Mouse (Mus musculus) intestine, embryonic 16.5 days (tissue): ENCODE measurements around the gene Fxyd7. TPM values are rescaled to one million over a fixed set of nuclear protein-coding genes. Genes with fewer than 3 reads are reported as not detected.

Source experiments
- ATAC-seq: fragments of 200-750 bp; cut with Nextera tagmentation; 2 replicates; pipeline ENCODE4 v1.8.0; 2017; ENCODE audit warnings: moderate TSS enrichment, moderate library complexity
- H3K27ac ChIP-seq: fragments of 300-500 bp; sonication (generic); 2 replicates; pipeline ENCODE4 v1.5.1; 2014; ENCODE audit warnings: mild to moderate bottlenecking, low read length
- H3K27me3 ChIP-seq: fragments of 300-500 bp; sonication (generic); replicated peaks from 2 replicates; pipeline ENCODE4 v1.6.1; 2014; ENCODE audit warnings: low read length, control low read depth, mixed read lengths; ENCODE audit not compliant: control insufficient read depth, insufficient read depth
- H3K36me3 ChIP-seq: fragments of 300-500 bp; sonication (generic); 2 replicates; pipeline ENCODE4 v1.6.1; 2014; ENCODE audit warnings: low read length, control low read depth; ENCODE audit not compliant: control insufficient read depth, insufficient read depth
- H3K4me1 ChIP-seq: fragments of 300-500 bp; sonication (generic); 2 replicates; pipeline ENCODE4 v1.6.1; 2014; ENCODE audit warnings: low read length, control low read depth, mixed read lengths; ENCODE audit not compliant: control insufficient read depth, insufficient read depth
- H3K4me2 ChIP-seq: fragments of 300-500 bp; sonication (generic); 2 replicates; pipeline ENCODE4 v1.6.1; 2014; ENCODE audit warnings: low read depth, low read length, control low read depth
- H3K4me3 ChIP-seq: fragments of 300-500 bp; sonication (generic); 2 replicates; pipeline ENCODE4 v1.5.1; 2014; ENCODE audit warnings: mild to moderate bottlenecking, low read length
- H3K9ac ChIP-seq: fragments of 300-500 bp; sonication (generic); 2 replicates; pipeline ENCODE4 v1.6.1; 2014; ENCODE audit warnings: low read depth, low read length
- H3K9me3 ChIP-seq: fragments of 300-500 bp; sonication (generic); 2 replicates; pipeline ENCODE4 v1.6.1; 2016; ENCODE audit warnings: low read length, control low read depth; ENCODE audit not compliant: control insufficient read depth
- WGBS: fragments of 180-500 bp; shearing (Covaris S2); extraction: QIAGEN DNeasy Blood & Tissue Kit; methylation state at CpG from one replicate; pipeline ENCODE4 v1.1.7; 2014; 5-methylcytosine and 5-hydroxymethylcytosine counted together
- polyA plus RNA-seq: library from polyadenylated mRNA; unstranded; fragments of >200 nt; fragmentation: Nextera tagmentation; extraction: Ambion mirVana; gene quantifications from 2 replicates; pipeline ENCODE4 v1.2.1, GENCODE M21; 2015

The Fxyd7 gene
- polyA plus RNA-seq, 1 experiment from 2014 or later: 22.0 TPM

- WGBS: 77% methylated on average over 7 of the region's 7 CpGs
- H3K9me3 ChIP-seq: no peaks in the 10 kb centered on the region
- H3K4me1 ChIP-seq: peaks cover 32% of the 10 kb centered on the region
- H3K4me3 ChIP-seq: no peak overlapping the region
- H3K9ac ChIP-seq: no peak overlapping the region
- H3K27ac ChIP-seq: no peak overlapping the region
- no peaks in the 10 kb centered on the region for H3K36me3 ChIP-seq
- peaks cover 25% of the 10 kb centered on the region for H3K27me3 ChIP-seq
- H3K4me2 ChIP-seq: no peak overlapping the region
- no peak for ATAC-seq
Observed at GRCm38 (mm10) chr7:31056448-31056847, 5.2 kb upstream of the Fxyd7 start.

- H3K9ac ChIP-seq: peak overlapping the region; percentile 61; the same call in 1 of the 2 replicates
- peaks cover 38% of the 10 kb centered on the region for H3K4me1 ChIP-seq
- no peak for ATAC-seq
- H3K4me2 ChIP-seq: no peak overlapping the region
- no peak overlapping the region for H3K4me3 ChIP-seq
- H3K27me3 ChIP-seq: peaks cover 31% of the 10 kb centered on the region
- no peak overlapping the region for H3K27ac ChIP-seq
- no peaks in the 10 kb centered on the region for H3K36me3 ChIP-seq
- 32% methylated on average over 3 of the region's 4 CpGs for WGBS
- H3K9me3 ChIP-seq: no peaks in the 10 kb centered on the region
Observed at GRCm38 (mm10) chr7:31055883-31056282, 4.6 kb upstream of the Fxyd7 start.

- Histone ChIP-seq H3K27me3 (peaks cover 35% of the 10 kb centered on the region), H3K9me3 (no peaks in the 10 kb centered on the region), H3K27ac (peak overlapping the region; percentile 65), H3K4me1 (peaks cover 39% of the 10 kb centered on the region), H3K4me3 (peak overlapping the region; percentile 45), H3K4me2 (peak overlapping the region; percentile 48), H3K9ac (peak overlapping the region; percentile 61), H3K36me3 (no peaks in the 10 kb centered on the region)
- 15% methylated on average over 10 of the region's 10 CpGs for WGBS
- peak; percentile 78 for ATAC-seq
Observed at GRCm38 (mm10) chr7:31055354-31055824, 4.1 kb upstream of the Fxyd7 start.

DNA sequence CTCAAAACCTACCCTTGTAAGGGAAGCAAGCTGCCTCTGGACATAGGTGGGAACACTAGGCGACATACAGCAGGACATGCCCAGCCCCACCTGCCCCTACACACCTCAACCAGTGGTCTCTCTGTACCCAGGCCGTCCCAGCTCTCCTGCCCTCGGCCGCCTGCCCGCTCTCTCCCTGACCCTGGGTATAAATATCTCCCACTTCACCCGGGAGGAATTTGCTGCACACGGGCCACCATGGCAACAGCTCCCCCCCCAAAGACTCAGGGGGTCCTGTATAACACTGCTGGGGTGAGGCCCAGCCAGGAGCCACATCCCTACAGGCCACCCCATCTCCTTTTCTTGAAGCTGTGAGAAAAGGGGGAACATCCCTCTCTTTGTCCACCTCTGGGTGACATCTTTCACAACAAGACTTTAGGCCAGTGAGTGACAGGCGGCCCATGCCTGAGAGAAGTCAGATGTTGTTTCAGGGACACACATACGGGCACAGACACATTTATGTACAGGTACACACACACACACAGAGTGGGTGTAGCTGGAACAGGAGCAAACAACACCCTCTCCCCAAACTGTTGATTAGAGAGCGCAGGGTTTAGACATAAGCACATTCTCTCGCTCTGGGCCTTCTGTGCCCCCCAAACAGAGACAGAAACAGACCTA, 3.5 kb upstream of the Fxyd7 start:
- peaks cover 41% of the 10 kb centered on the region for H3K4me1 ChIP-seq

GRCm38 (mm10) chr7:31053882-31054447, 2.7 kb upstream of the Fxyd7 start:
- peaks cover 48% of the 10 kb centered on the region for H3K27me3 ChIP-seq
- ATAC-seq: no peak
- 38% methylated on average over 10 of the region's 10 CpGs for WGBS
- peaks cover 45% of the 10 kb centered on the region for H3K4me1 ChIP-seq
- H3K36me3 ChIP-seq: no peaks in the 10 kb centered on the region
- no peaks in the 10 kb centered on the region for H3K9me3 ChIP-seq
- H3K4me2 ChIP-seq: peak overlapping the region; percentile 48
- no peak overlapping the region for H3K4me3 ChIP-seq
- no peak overlapping the region for H3K27ac ChIP-seq
- H3K9ac ChIP-seq: peak overlapping the region; percentile 33; the same call in 1 of the 2 replicates

More for the DNA sequence above, 3.5 kb upstream of the Fxyd7 start:
- Histone ChIP-seq H3K9me3 (no peaks in the 10 kb centered on the region), H3K9ac (peak overlapping the region; percentile 61), H3K4me3 (peak overlapping the region; percentile 45), H3K27me3 (peaks cover 41% of the 10 kb centered on the region), H3K27ac (peak overlapping the region; percentile 65; the same call in 1 of the 2 replicates), H3K36me3 (no peaks in the 10 kb centered on the region), H3K4me2 (peak overlapping the region; percentile 48)
- ATAC-seq: no peak
- WGBS: 47% methylated on average over 11 of the region's 11 CpGs

- ATAC-seq: peak; percentile 22
Observed at GRCm38 (mm10) chr7:31052636-31053434, 1.6 kb upstream of the Fxyd7 start.

DNA sequence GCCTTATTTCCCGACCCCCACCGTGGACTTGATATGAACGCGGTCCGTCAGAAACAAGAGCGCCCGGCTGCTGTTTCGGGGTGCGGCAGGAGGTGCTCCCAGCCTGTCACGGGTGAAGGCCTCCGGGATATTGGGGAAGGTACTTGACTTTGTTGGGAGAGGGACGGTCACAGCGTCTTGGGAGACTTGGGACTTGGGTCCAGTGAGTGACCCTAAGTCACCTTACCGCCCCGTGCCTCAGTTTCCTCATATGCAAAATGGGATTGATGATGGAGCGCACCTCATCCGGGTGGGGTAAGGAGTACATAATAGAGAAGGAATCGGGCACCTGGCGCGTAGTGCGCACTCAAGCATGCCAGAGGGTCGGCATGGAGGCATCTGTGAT, 976 bp upstream of the Fxyd7 start:
- Histone ChIP-seq H3K4me2 (peak overlapping the region; percentile 26; the same call in 1 of the 2 replicates), H3K9ac (0 out of 2 replicates have a peak overlapping the region, but pooled peaks have one; percentile 29), H3K4me3 (peak overlapping the region; percentile 3; the same call in 1 of the 2 replicates), H3K4me1 (peaks cover 45% of the 10 kb centered on the region), H3K27me3 (peaks cover 48% of the 10 kb centered on the region), H3K36me3 (no peaks in the 10 kb centered on the region), H3K9me3 (no peaks in the 10 kb centered on the region), H3K27ac (no peak overlapping the region)
- 6% methylated on average over 22 of the region's 22 CpGs for WGBS
- ATAC-seq: no peak

More at GRCm38 (mm10) chr7:31052636-31053434, 1.6 kb upstream of the Fxyd7 start:
- peak overlapping the region; percentile 26; the same call in 1 of the 2 replicates for H3K4me2 ChIP-seq
- peak overlapping the region; percentile 16; the same call in 1 of the 2 replicates for H3K4me3 ChIP-seq
- WGBS: 6% methylated on average over 34 of the region's 34 CpGs
- no peak overlapping the region for H3K9ac ChIP-seq
- H3K27ac ChIP-seq: no peak overlapping the region
- H3K27me3 ChIP-seq: peaks cover 48% of the 10 kb centered on the region
- H3K4me1 ChIP-seq: peaks cover 45% of the 10 kb centered on the region
- no peaks in the 10 kb centered on the region for H3K9me3 ChIP-seq
- no peaks in the 10 kb centered on the region for H3K36me3 ChIP-seq

DNA sequence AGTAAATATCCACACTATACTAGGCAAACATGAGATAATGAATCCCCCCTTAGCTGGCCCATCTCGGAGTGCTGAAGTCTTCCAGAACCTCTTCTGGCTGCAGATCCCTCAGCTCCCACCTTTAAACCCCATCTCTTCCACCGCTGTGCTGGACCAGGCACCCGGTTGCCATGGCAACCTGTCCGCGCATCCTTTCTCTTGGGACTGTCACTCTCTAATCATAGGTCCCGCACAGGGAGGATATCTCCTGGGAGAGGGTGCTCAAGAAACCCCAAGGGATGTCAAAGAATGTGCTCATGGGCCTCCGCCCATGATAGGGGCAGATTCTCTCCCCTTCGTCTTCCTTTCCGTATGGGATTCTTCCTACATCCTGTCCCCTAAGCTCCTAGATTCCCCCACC, 346 bp downstream of the Fxyd7 start:
- H3K9me3 ChIP-seq: no peaks in the 10 kb centered on the region
- peak overlapping the region; percentile 26; the same call in 1 of the 2 replicates for H3K4me2 ChIP-seq
- peaks cover 45% of the 10 kb centered on the region for H3K4me1 ChIP-seq
- 4% methylated on average over 9 of the region's 9 CpGs for WGBS
- no peaks in the 10 kb centered on the region for H3K36me3 ChIP-seq
- no peak overlapping the region for H3K27ac ChIP-seq
- peak overlapping the region; percentile 13 for H3K4me3 ChIP-seq
- 0 out of 2 replicates have a peak overlapping the region, but pooled peaks have one; percentile 43 for H3K9ac ChIP-seq
- H3K27me3 ChIP-seq: peaks cover 48% of the 10 kb centered on the region
- no peak for ATAC-seq

- H3K4me3 ChIP-seq: peak overlapping the region; percentile 13
- 0 out of 2 replicates have a peak overlapping the region, but pooled peaks have one; percentile 11 for H3K9ac ChIP-seq
- H3K27ac ChIP-seq: no peak overlapping the region
- no peak for ATAC-seq
- peaks cover 48% of the 10 kb centered on the region for H3K27me3 ChIP-seq
- peaks cover 44% of the 10 kb centered on the region for H3K4me1 ChIP-seq
- H3K4me2 ChIP-seq: peak overlapping the region; percentile 34
- no peaks in the 10 kb centered on the region for H3K36me3 ChIP-seq
- 4% methylated on average over 6 of the region's 6 CpGs for WGBS
- H3K9me3 ChIP-seq: no peaks in the 10 kb centered on the region
Observed at GRCm38 (mm10) chr7:31050487-31050886, 780 bp downstream of the Fxyd7 start.
